In genomic region chr2:127311193-127311592, GRCm38 (mm10) we compare ENCODE assay signal across 25 mouse cellular contexts. TPM values are rescaled to one million over a fixed set of nuclear protein-coding genes. Genes with fewer than 3 reads are reported as not detected.
DNase-seq lines count a peak whose midpoint lies in the region; ATAC-seq and TF ChIP-seq lines count a peak whose summit lies in the region.
"Had no signal": no experiment of that assay in that cellular context is flagged by ENCODE, and none has a peak within 500 bp of the region (broad histone marks: within the 10 kb centered on the region; RNA-seq: fewer than 3 reads in every experiment).

No protein-coding gene starts in this region.

- 0 out of 2 replicates have a peak, but pooled peaks cover 2% of the 10 kb centered on the region for H3K9me3 ChIP-seq in liver, postnatal 0 days (ENCODE audit: low read length)
- no peaks in the 10 kb centered on the region for H3K9me3 ChIP-seq in MEL (replicated peaks; ENCODE audit: insufficient read depth, low read length)
- H3K9me3 ChIP-seq: embryonic facial prominence, embryonic 15.5 days; forebrain, embryonic 10.5 days; hindbrain, embryonic 13.5 days had no signal

- H3K27ac ChIP-seq in liver, postnatal 0 days (ENCODE audit: low read depth), result no peak overlapping the region
- H3K27ac ChIP-seq in thymus, adult 2 months (ENCODE audit: control insufficient read depth, insufficient read depth, low read length), result no peak overlapping the region
- no peak overlapping the region for H3K27ac ChIP-seq in MEL (ENCODE audit: control insufficient read depth, low read depth, low read length)
- H3K27ac ChIP-seq: embryonic facial prominence, embryonic 15.5 days; forebrain, embryonic 10.5 days; heart, embryonic 15.5 days; hindbrain, embryonic 13.5 days; hindbrain, postnatal 0 days had no signal

- H3K27me3 ChIP-seq in liver, postnatal 0 days (ENCODE audit: insufficient read depth, low read length), result no peaks in the 10 kb centered on the region
- no peaks in the 10 kb centered on the region for H3K27me3 ChIP-seq in thymus, adult 2 months (ENCODE audit: control insufficient read depth, insufficient read depth, low read length)
- no peaks in the 10 kb centered on the region for H3K27me3 ChIP-seq in MEL (ENCODE audit: control insufficient read depth in 1 of 2, insufficient read depth in 2 of 2, low read length in 2 of 2)
- H3K27me3 ChIP-seq: embryonic facial prominence, embryonic 15.5 days; heart, embryonic 15.5 days; hindbrain, embryonic 13.5 days had no signal

- H3K9ac ChIP-seq in liver, postnatal 0 days (replicated peaks), result no peak overlapping the region
- no peak overlapping the region for H3K9ac ChIP-seq in MEL (ENCODE audit: control insufficient read depth, low read depth, low read length, poor library complexity, severe bottlenecking)
- H3K9ac ChIP-seq: embryonic facial prominence, embryonic 15.5 days; heart, embryonic 15.5 days; hindbrain, embryonic 13.5 days had no signal

- TF ChIP-seq CTCF in liver, postnatal 0 days (IDR thresholded peaks at IDR 0.05; ENCODE audit: low read depth), result peak; percentile 11; the same call in 1 of the 2 replicates
- TF ChIP-seq CTCF in thymus, adult 2 months (IDR thresholded peaks at IDR 0.05; ENCODE audit: borderline replicate concordance, control insufficient read depth, extremely low read depth, insufficient read depth, low read length, poor library complexity), result no peak
- peak in 2 of 3 experiments; percentile 30 to 46; a peak in 3 of 6 replicates for TF ChIP-seq CTCF in MEL (IDR thresholded peaks at IDR 0.05 in 2 of 3, conservative IDR thresholded peaks at IDR 0.05 in 1 of 3; ENCODE audit: control insufficient read depth in 1 of 3, insufficient read depth in 1 of 3, low read depth in 2 of 3, low read length in 3 of 3, poor library complexity in 1 of 3, severe bottlenecking in 1 of 3)

- H3K4me2 ChIP-seq in liver, postnatal 0 days (ENCODE audit: low read depth, low read length), result no peak overlapping the region
- H3K4me2 ChIP-seq: embryonic facial prominence, embryonic 15.5 days; heart, embryonic 11.5 days; heart, embryonic 15.5 days; hindbrain, embryonic 13.5 days had no signal

- H3K36me3 ChIP-seq in liver, postnatal 0 days (replicated peaks; ENCODE audit: insufficient read depth, low read length), result no peaks in the 10 kb centered on the region
- no peaks in the 10 kb centered on the region for H3K36me3 ChIP-seq in thymus, adult 2 months (ENCODE audit: control insufficient read depth, insufficient read depth, low read length)
- no peaks in the 10 kb centered on the region for H3K36me3 ChIP-seq in MEL (ENCODE audit: control insufficient read depth in 1 of 2, insufficient read depth in 2 of 2, low read length in 2 of 2)
- H3K36me3 ChIP-seq: embryonic facial prominence, embryonic 15.5 days; forebrain, embryonic 10.5 days; heart, embryonic 15.5 days; hindbrain, embryonic 13.5 days had no signal

- peaks cover 11% of the 10 kb centered on the region for H3K4me1 ChIP-seq in liver, postnatal 0 days (ENCODE audit: insufficient read depth)
- H3K4me1 ChIP-seq in thymus, adult 2 months (replicated peaks; ENCODE audit: control insufficient read depth, insufficient read depth, low read length), result peaks cover 25% of the 10 kb centered on the region
- no peaks in the 10 kb centered on the region for H3K4me1 ChIP-seq in MEL (ENCODE audit: control insufficient read depth in 1 of 2, insufficient read depth in 2 of 2, low read length in 2 of 2)
- H3K4me1 ChIP-seq: embryonic facial prominence, embryonic 15.5 days; forebrain, embryonic 10.5 days; hindbrain, embryonic 13.5 days had no signal

- TF ChIP-seq RAD21 in MEL (IDR thresholded peaks at IDR 0.05; ENCODE audit: low read depth, low read length), result peak; percentile 45

- no peak for TF ChIP-seq EP300 in liver, postnatal 0 days (IDR thresholded peaks at IDR 0.05; ENCODE audit: low read depth)
- no peak for TF ChIP-seq EP300 in MEL (IDR thresholded peaks at IDR 0.05; ENCODE audit: low read depth in 1 of 2, low read length in 2 of 2)

- no peak overlapping the region for H3K4me3 ChIP-seq in liver, postnatal 0 days (ENCODE audit: low read depth, low read length)
- no peak overlapping the region for H3K4me3 ChIP-seq in thymus, adult 2 months (ENCODE audit: control insufficient read depth, insufficient read depth, low read length)
- H3K4me3 ChIP-seq in MEL (ENCODE audit: control insufficient read depth in 1 of 2, insufficient read depth in 1 of 2, low read depth in 2 of 2, low read length in 2 of 2), result no peak overlapping the region
- H3K4me3 ChIP-seq: embryonic facial prominence, embryonic 15.5 days; erythroblast, embryonic 14.5 days; forebrain, embryonic 10.5 days; heart, embryonic 15.5 days; hindbrain, embryonic 13.5 days had no signal

- no peak for ATAC-seq in liver, postnatal 0 days
- ATAC-seq: forebrain, embryonic 16.5 days; hindbrain, postnatal 0 days had no signal

- WGBS in liver, postnatal 0 days (ENCODE audit: insufficient replicate concordance), result 80% methylated on average over 1 of the region's 1 CpGs
- WGBS in thymus, adult 2 months, result 88% methylated on average over 1 of the region's 1 CpGs

- DNase-seq in liver, postnatal 0 days, result no peak
- DNase-seq in liver (no peak), MEL (ENCODE audit: low read depth, low spot score) (no peak)
- DNase-seq in thymus, postnatal 25 days, result peak; percentile 45
- DNase-seq in thymus, adult 2 months, result no peak
- peak; percentile 45 for DNase-seq in naive thymus-derived CD4-positive, alpha-beta T cell, adult 2 months (ENCODE audit: low read depth)
- DNase-seq in cerebellum, adult 9-11 months, result no peak
- DNase-seq in kidney, adult 18-20 months, result no peak
- DNase-seq: adrenal gland, adult 2 months; adrenal gland, postnatal 25 days; cerebellum, adult 18-20 months; cerebellum, postnatal 10 days; gastrocnemius, postnatal 10 days; heart, adult 18-20 months; heart, postnatal 14 days had no signal

- H3K79me2 ChIP-seq in MEL (ENCODE audit: control insufficient read depth, insufficient read depth, low read length, poor library complexity), result no peaks in the 10 kb centered on the region

- no peak for TF ChIP-seq POLR2A in thymus, adult 2 months (IDR thresholded peaks at IDR 0.05; ENCODE audit: control insufficient read depth, extremely low read depth, insufficient read depth, low read length, poor library complexity)
- no peak for TF ChIP-seq POLR2A in MEL (IDR thresholded peaks at IDR 0.05; ENCODE audit: control insufficient read depth in 1 of 2, insufficient read depth in 1 of 2, low read depth in 1 of 2, low read length in 2 of 2, poor library complexity in 1 of 2)

TF ChIP-seq in MEL, 35 proteins besides CTCF, POLR2A, EP300 and RAD21:
- TF ChIP-seq E2F4 (IDR thresholded peaks at IDR 0.05; ENCODE audit: borderline replicate concordance, low read depth, low read length), result no peak
- no peak for TF ChIP-seq SIN3A (IDR thresholded peaks at IDR 0.05; ENCODE audit: low read length)
- TF ChIP-seq HCFC1 (IDR thresholded peaks at IDR 0.05; ENCODE audit: low read depth, low read length), result no peak
- no peak for TF ChIP-seq UBTF (IDR thresholded peaks at IDR 0.05; ENCODE audit: borderline replicate concordance, insufficient read depth, low read depth, low read length)
- TF ChIP-seq POLR2AphosphoS2 (IDR thresholded peaks at IDR 0.05; ENCODE audit: low read length), result no peak
- TF ChIP-seq USF1 (IDR thresholded peaks at IDR 0.05; ENCODE audit: low read depth, low read length), result no peak
- TF ChIP-seq SMC3 (IDR thresholded peaks at IDR 0.05; ENCODE audit: low read depth, low read length), result peak; percentile 50
- no peak for TF ChIP-seq NELFE (IDR thresholded peaks at IDR 0.05; ENCODE audit: low read depth, low read length)
- no peak for TF ChIP-seq ZKSCAN1 (IDR thresholded peaks at IDR 0.05; ENCODE audit: low read depth, low read length)
- peak; percentile 13; the same call in 1 of the 2 replicates for TF ChIP-seq ZC3H11A (IDR thresholded peaks at IDR 0.05; ENCODE audit: low read depth, low read length)
TF ChIP-seq in MEL: peak in this region for 2.

RNA-seq across cellular contexts. Expression of gene Dusp2, which starts 24.8 kb away (rescaled TPM):
- polyA plus RNA-seq in liver, postnatal 0 days (2015; fragmentation: Nextera tagmentation; extraction: Ambion mirVana), result 5.6 and 5.9 TPM in 2 replicates
- polyA plus RNA-seq in thymus, adult 2 months (2012; rRNA removed), result 163 and 212 TPM in 2 replicates
- total RNA-seq in MEL (2012; rRNA removed), result 6.5 and 10.4 TPM in 2 replicates
- 10 to 100 TPM in 1 of 2 experiments, not detected in 1; 11.6 TPM for polyA plus RNA-seq in MEL (2012; ENCODE audit: insufficient read depth in 1 of 2, insufficient read length in 2 of 2, low read depth in 1 of 2, low replicate concordance in 2 of 2, missing spikeins in 1 of 2)

RNA-seq across cellular contexts. Expression of gene Astl, which starts 27.2 kb away (rescaled TPM):
- polyA plus RNA-seq in liver, postnatal 0 days (2015; fragmentation: Nextera tagmentation; extraction: Ambion mirVana), result not detected in 2 replicates
- 0.20 and 0.31 TPM in 2 replicates for polyA plus RNA-seq in thymus, adult 2 months (2012; rRNA removed)
- total RNA-seq in MEL (2012; rRNA removed), result not detected in 2 replicates
- not detected for polyA plus RNA-seq in MEL (2012; ENCODE audit: insufficient read depth in 1 of 2, insufficient read length in 2 of 2, low read depth in 1 of 2, low replicate concordance in 2 of 2, missing spikeins in 1 of 2)
- total RNA-seq: adrenal gland, adult 2 months; adrenal gland, postnatal 25 days; ES-E14; heart, adult 18-20 months; heart, postnatal 14 days; hindbrain, postnatal 0 days had no signal
- polyA plus RNA-seq: adrenal gland, adult 2 months; embryonic facial prominence, embryonic 15.5 days; erythroblast, embryonic 14.5 days; forebrain, embryonic 10.5 days; forebrain, embryonic 16.5 days; frontal cortex, adult 2 months; heart, embryonic 11.5 days; heart, embryonic 15.5 days; hindbrain, embryonic 13.5 days; hindbrain, postnatal 0 days had no signal

RNA-seq across cellular contexts. Expression of gene Stard7, which starts 41.2 kb away (rescaled TPM):
- 41.7 and 44.7 TPM in 2 replicates for polyA plus RNA-seq in liver, postnatal 0 days (2015; fragmentation: Nextera tagmentation; extraction: Ambion mirVana)
- 55.8 and 81.8 TPM in 2 replicates for polyA plus RNA-seq in thymus, adult 2 months (2012; rRNA removed)
- 87.9 and 88.0 TPM in 2 replicates for total RNA-seq in MEL (2012; rRNA removed)
- polyA plus RNA-seq in MEL (2012; ENCODE audit: insufficient read depth in 1 of 2, insufficient read length in 2 of 2, low read depth in 1 of 2, low replicate concordance in 2 of 2, missing spikeins in 1 of 2), result 100 to 1,000 TPM in 1 of 2 experiments, 10 to 100 TPM in 1; 87.7 to 134 TPM

RNA-seq across cellular contexts. Expression of gene Adra2b, which starts 51.8 kb away (rescaled TPM):
- polyA plus RNA-seq in liver, postnatal 0 days (2015; fragmentation: Nextera tagmentation; extraction: Ambion mirVana), result 4.7 and 4.8 TPM in 2 replicates
- polyA plus RNA-seq in thymus, adult 2 months (2012; rRNA removed), result 0.13 and 0.20 TPM in 2 replicates
- total RNA-seq in MEL (2012; rRNA removed), result not detected in 2 replicates
- polyA plus RNA-seq in MEL (2012; ENCODE audit: insufficient read depth in 1 of 2, insufficient read length in 2 of 2, low read depth in 1 of 2, low replicate concordance in 2 of 2, missing spikeins in 1 of 2), result not detected

Comparison
In these comparisons a context has a peak if more than half of its experiments do, and no peak if none do; other contexts are left out.
1. DNase-seq: peak in thymus, postnatal 25 days (single experiment) and naive thymus-derived CD4-positive, alpha-beta T cell, adult 2 months (single experiment); none in liver, postnatal 0 days (single experiment), liver (single experiment), thymus, adult 2 months (single experiment), MEL (single experiment), cerebellum, adult 9-11 months (single experiment) and kidney, adult 18-20 months (single experiment).
2. RNA of gene Dusp2, which starts 24.8 kb away (polyA plus RNA-seq): 163 to 212 TPM in thymus, adult 2 months; 11.6 TPM in MEL and 5.6 to 5.9 TPM in liver, postnatal 0 days; every median in the first group is over 10 times any median in the second.